Mouse (Mus musculus) mature B cell (primary cell): ENCODE results near the gene Oser1.
"Not testable (repeated sequence)": the region's sequence is repeated elsewhere in the genome, so short reads cannot be mapped to it uniquely, and the experiment has no call there.

Source experiments
- in situ Hi-C: fragments of 300-500 bp; cut with MboI; formaldehyde crosslinking; loops from 2 replicates; pipeline ENCODE4 v1.14.3; 2019

Oser1 gene

GRCm38 (mm10) chr2:163424597-163424996 lies at the start of gene Oser1:
Gene Oser1 (minus strand): TSS chr2:163424697.
- in situ Hi-C loops: loop anchor here (5.0 kb wide), 1 partner anchor 48 kb away; the partner anchor contains the start of gene Fitm2

GRCm38 (mm10) chr2:163472466-163472851 lies 48.0 kb upstream of the Oser1 start, which contains the start of gene Fitm2:
Gene Fitm2 (minus strand): TSS chr2:163472629.
- in situ Hi-C loops: loop anchor here (5.0 kb wide), 1 partner anchor 50 kb away; the partner anchor contains the start of gene Oser1

GRCm38 (mm10) chr2:163471710-163472465 lies 47.4 kb upstream of the Oser1 start:
- in situ Hi-C loops: loop anchor here (5.0 kb wide), 1 partner anchor 50 kb away; the partner anchor contains the start of gene Oser1

GRCm38 (mm10) chr2:163471136-163471535 lies 46.6 kb upstream of the Oser1 start:
- in situ Hi-C loops: loop anchor here (5.0 kb wide), 1 partner anchor 49 kb away; the partner anchor contains the start of gene Oser1

GRCm38 (mm10) chr2:163469711-163470110 lies 45.2 kb upstream of the Oser1 start:
- in situ Hi-C loops: loop anchor here (5.0 kb wide), 1 partner anchor 47 kb away; the partner anchor contains the start of gene Oser1

- in situ Hi-C loops: no loop called here
Observed at GRCm38 (mm10) chr2:163468866-163469265, 44.4 kb upstream of the Oser1 start.

- in situ Hi-C loops: no loop called here
Observed at GRCm38 (mm10) chr2:163467585-163467984, 43.1 kb upstream of the Oser1 start.

GRCm38 (mm10) chr2:163466771-163467170 lies 42.3 kb upstream of the Oser1 start:
- in situ Hi-C loops: no loop called here

GRCm38 (mm10) chr2:163464562-163464961 lies 40.1 kb upstream of the Oser1 start:
- in situ Hi-C loops: no loop called here

- in situ Hi-C loops: no loop called here
Observed at GRCm38 (mm10) chr2:163463998-163464397, 39.5 kb upstream of the Oser1 start.

GRCm38 (mm10) chr2:163463251-163463769 lies 38.8 kb upstream of the Oser1 start:
- in situ Hi-C loops: no loop called here

- in situ Hi-C loops: no loop called here
Observed at GRCm38 (mm10) chr2:163462801-163463200, 38.3 kb upstream of the Oser1 start.

- in situ Hi-C loops: no loop called here
Observed at GRCm38 (mm10) chr2:163462386-163462785, 37.9 kb upstream of the Oser1 start.

GRCm38 (mm10) chr2:163461307-163461706 lies 36.8 kb upstream of the Oser1 start:
- in situ Hi-C loops: not testable (repeated sequence)

- in situ Hi-C loops: no loop called here
Observed at GRCm38 (mm10) chr2:163460622-163461021, 36.1 kb upstream of the Oser1 start.

- in situ Hi-C loops: no loop called here
Observed at GRCm38 (mm10) chr2:163459380-163459779, 34.9 kb upstream of the Oser1 start.

GRCm38 (mm10) chr2:163458539-163459265 lies 34.2 kb upstream of the Oser1 start:
- in situ Hi-C loops: no loop called here

GRCm38 (mm10) chr2:163453378-163453777 lies 28.9 kb upstream of the Oser1 start:
- in situ Hi-C loops: no loop called here

- in situ Hi-C loops: no loop called here
Observed at GRCm38 (mm10) chr2:163452738-163453137, 28.2 kb upstream of the Oser1 start.

- in situ Hi-C loops: no loop called here
Observed at GRCm38 (mm10) chr2:163450668-163451295, 26.3 kb upstream of the Oser1 start.

- in situ Hi-C loops: no loop called here
Observed at GRCm38 (mm10) chr2:163449276-163449675, 24.8 kb upstream of the Oser1 start.

GRCm38 (mm10) chr2:163447375-163447774 lies 22.9 kb upstream of the Oser1 start:
- in situ Hi-C loops: no loop called here
